Mouse (Mus musculus) embryonic facial prominence, embryonic 14.5 days (tissue): ENCODE data around the gene Fbxo17. TPM values are rescaled to one million over a fixed set of nuclear protein-coding genes. Genes with fewer than 3 reads are reported as not detected.

ENCODE experiments used
- ATAC-seq: fragments of 200-750 bp; cut with Nextera tagmentation; 2 replicates; pipeline ENCODE4 v1.8.0; 2017; ENCODE audit warnings: low read depth, moderate number of reproducible peaks, moderate TSS enrichment
- DNase-seq: peaks from one replicate; pipeline ENCODE4 v3.0.0-alpha.2; 2015; ENCODE audit warnings: low spot score
- H3K27ac ChIP-seq: fragments of 300-500 bp; sonication (generic); replicated peaks from 2 replicates; pipeline ENCODE4 v1.5.1; 2014; ENCODE audit warnings: low read depth, mild to moderate bottlenecking, low read length, moderate library complexity
- H3K27me3 ChIP-seq: fragments of 300-500 bp; sonication (generic); replicated peaks from 2 replicates; pipeline ENCODE4 v1.6.1; 2014; ENCODE audit warnings: low read length; ENCODE audit not compliant: control insufficient read depth, insufficient read depth
- H3K36me3 ChIP-seq: fragments of 300-500 bp; sonication (generic); 2 replicates; pipeline ENCODE4 v1.6.1; 2014; ENCODE audit warnings: low read length, mixed read lengths; ENCODE audit not compliant: control insufficient read depth, insufficient read depth
- H3K4me1 ChIP-seq: fragments of 300-500 bp; sonication (generic); 2 replicates; pipeline ENCODE4 v1.6.1; 2014; ENCODE audit warnings: antibody characterized with exemption, low read length; ENCODE audit not compliant: control insufficient read depth, insufficient read depth
- H3K4me2 ChIP-seq: fragments of 300-500 bp; sonication (generic); 2 replicates; pipeline ENCODE4 v1.6.1; 2014; ENCODE audit warnings: low read depth, mild to moderate bottlenecking, low read length, moderate library complexity, mixed read lengths
- H3K4me3 ChIP-seq: fragments of 300-500 bp; sonication (generic); 2 replicates; pipeline ENCODE4 v1.5.1; 2014; ENCODE audit warnings: low read depth, mild to moderate bottlenecking, low read length
- H3K9ac ChIP-seq: fragments of 300-500 bp; sonication (generic); 2 replicates; pipeline ENCODE4 v1.6.1; 2014; ENCODE audit warnings: low read depth, mild to moderate bottlenecking, low read length, moderate library complexity, mixed read lengths
- H3K9me3 ChIP-seq: fragments of 300-500 bp; sonication (generic); 2 replicates; pipeline ENCODE4 v1.6.1; 2016; ENCODE audit warnings: low read length; ENCODE audit not compliant: control insufficient read depth
- WGBS: fragments of 180-500 bp; shearing (Covaris S2); extraction: QIAGEN DNeasy Blood & Tissue Kit; methylation state at CpG from one replicate; pipeline ENCODE4 v1.1.7; 2014; 5-methylcytosine and 5-hydroxymethylcytosine counted together
- polyA plus RNA-seq: library from polyadenylated mRNA; unstranded; fragments of >200 nt; fragmentation: Nextera tagmentation; extraction: Ambion mirVana; gene quantifications from 2 replicates; pipeline ENCODE4 v1.2.1, GENCODE M21; 2014

The Fbxo17 gene
- polyA plus RNA-seq, 1 experiment from 2014 or later: 27.8 TPM

GRCm38 (mm10) chr7:28739829-28740228, 23.2 kb downstream of the Fbxo17 start:
- Histone ChIP-seq H3K9ac (no peak overlapping the region), H3K4me3 (no peak overlapping the region), H3K27me3 (no peaks in the 10 kb centered on the region), H3K4me2 (no peak overlapping the region), H3K36me3 (peaks cover 31% of the 10 kb centered on the region), H3K4me1 (0 out of 2 replicates have a peak, but pooled peaks cover 4% of the 10 kb centered on the region), H3K27ac (no peak overlapping the region), H3K9me3 (no peaks in the 10 kb centered on the region)
- DNase-seq (no peak), ATAC-seq (no peak)
- 95% methylated on average over 21 of the region's 21 CpGs for WGBS

- Histone ChIP-seq H3K36me3 (peaks cover 38% of the 10 kb centered on the region), H3K27me3 (no peaks in the 10 kb centered on the region), H3K9ac (peak overlapping the region; percentile 81), H3K4me1 (0 out of 2 replicates have a peak, but pooled peaks cover 4% of the 10 kb centered on the region), H3K9me3 (no peaks in the 10 kb centered on the region), H3K4me3 (peak overlapping the region; percentile 59), H3K27ac (peak overlapping the region; percentile 73), H3K4me2 (peak overlapping the region; percentile 90)
- DNase-seq (no peak), ATAC-seq (no peak)
- WGBS: 33% methylated on average over 9 of the region's 9 CpGs
Observed at GRCm38 (mm10) chr7:28740949-28741348, 24.3 kb downstream of the Fbxo17 start.

- peaks cover 37% of the 10 kb centered on the region for H3K36me3 ChIP-seq
- 1% methylated on average over 13 of the region's 13 CpGs for WGBS
Observed at GRCm38 (mm10) chr7:28741368-28741708, 24.7 kb downstream of the Fbxo17 start.

GRCm38 (mm10) chr7:28741709-28742438, 25.3 kb downstream of the Fbxo17 start, which contains the start of the genes Mrps12 and Sars2:
Mrps12 (minus strand) TSS chr7:28741820.
Sars2 (plus strand) TSS chr7:28741992.
- WGBS: 0% methylated on average over 39 of the region's 39 CpGs
- Histone ChIP-seq H3K27ac (peak within 1 kb of the TSS; percentile 78), H3K4me1 (0 out of 2 replicates have a peak, but pooled peaks cover 4% of the 10 kb centered on the region), H3K4me2 (peak within 1 kb of the TSS; percentile 90), H3K9me3 (no peaks in the 10 kb centered on the region), H3K4me3 (peak within 1 kb of the TSS; percentile 59), H3K36me3 (peaks cover 33% of the 10 kb centered on the region), H3K27me3 (no peaks in the 10 kb centered on the region), H3K9ac (peak within 1 kb of the TSS; percentile 81)
- peak; percentile 99 for DNase-seq
- ATAC-seq: peak; percentile 99

More at GRCm38 (mm10) chr7:28741368-28741708, 24.7 kb downstream of the Fbxo17 start:
- peak overlapping the region; percentile 90 for H3K4me2 ChIP-seq
- H3K9ac ChIP-seq: peak overlapping the region; percentile 81
- no peak for DNase-seq
- H3K9me3 ChIP-seq: no peaks in the 10 kb centered on the region
- H3K27me3 ChIP-seq: no peaks in the 10 kb centered on the region
- peak; percentile 7; the same call in 1 of the 2 replicates for ATAC-seq
- H3K4me1 ChIP-seq: 0 out of 2 replicates have a peak, but pooled peaks cover 4% of the 10 kb centered on the region
- peak overlapping the region; percentile 59 for H3K4me3 ChIP-seq
- peak overlapping the region; percentile 73 for H3K27ac ChIP-seq

- H3K27me3 ChIP-seq: no peaks in the 10 kb centered on the region
- peaks cover 41% of the 10 kb centered on the region; the same call in 1 of the 2 replicates for H3K36me3 ChIP-seq
- no peak overlapping the region for H3K9ac ChIP-seq
- no peak overlapping the region for H3K27ac ChIP-seq
- DNase-seq (no peak), ATAC-seq (no peak)
- no peak overlapping the region for H3K4me3 ChIP-seq
- no peaks in the 10 kb centered on the region for H3K9me3 ChIP-seq
- H3K4me1 ChIP-seq: no peaks in the 10 kb centered on the region
- WGBS: 93% methylated on average over 7 of the region's 7 CpGs
- H3K4me2 ChIP-seq: no peak overlapping the region
Observed at GRCm38 (mm10) chr7:28749935-28750334, 33.3 kb downstream of the Fbxo17 start.

- peak within 1 kb of the TSS; percentile 29; the same call in 1 of the 2 replicates for H3K4me2 ChIP-seq
- peaks cover 50% of the 10 kb centered on the region; the same call in 1 of the 2 replicates for H3K36me3 ChIP-seq
- DNase-seq (no peak), ATAC-seq (0 out of 2 replicates have a peak, but pooled peaks have one; percentile 9)
- no peaks in the 10 kb centered on the region for H3K9me3 ChIP-seq
- under 1% methylated on average over 16 of the region's 17 CpGs for WGBS
- H3K9ac ChIP-seq: peak within 1 kb of the TSS; percentile 25; the same call in 1 of the 2 replicates
- H3K27me3 ChIP-seq: peaks cover 6% of the 10 kb centered on the region
- peaks cover 6% of the 10 kb centered on the region; the same call in 1 of the 2 replicates for H3K4me1 ChIP-seq
- no peak within 1 kb of the TSS for H3K4me3 ChIP-seq
- H3K27ac ChIP-seq: no peak within 1 kb of the TSS
Observed at GRCm38 (mm10) chr7:28756079-28756478, 39.5 kb downstream of the Fbxo17 start, which contains the start of gene Ccer2. Ccer2 (plus strand) TSS chr7:28756174.

- no peak overlapping the region for H3K4me2 ChIP-seq
- 76% methylated on average over 13 of the region's 13 CpGs for WGBS
- no peak overlapping the region for H3K4me3 ChIP-seq
- no peak for DNase-seq
- H3K36me3 ChIP-seq: peaks cover 57% of the 10 kb centered on the region
- H3K9me3 ChIP-seq: no peaks in the 10 kb centered on the region
- peaks cover 6% of the 10 kb centered on the region for H3K27me3 ChIP-seq
- H3K4me1 ChIP-seq: peaks cover 6% of the 10 kb centered on the region; the same call in 1 of the 2 replicates
- 0 out of 2 replicates have a peak overlapping the region, but pooled peaks have one; percentile 1 for H3K9ac ChIP-seq
- ATAC-seq: no peak
- H3K27ac ChIP-seq: no peak overlapping the region
Observed at GRCm38 (mm10) chr7:28758623-28759022, 42.0 kb downstream of the Fbxo17 start.

- H3K27me3 ChIP-seq: no peaks in the 10 kb centered on the region
- 0 out of 2 replicates have a peak, but pooled peaks cover 5% of the 10 kb centered on the region for H3K4me1 ChIP-seq
- H3K27ac ChIP-seq: no peak overlapping the region
- H3K4me3 ChIP-seq: no peak overlapping the region
- ATAC-seq (no peak), DNase-seq (no peak)
- peaks cover 53% of the 10 kb centered on the region for H3K36me3 ChIP-seq
- no peak overlapping the region for H3K4me2 ChIP-seq
- no peak overlapping the region for H3K9ac ChIP-seq
- no peaks in the 10 kb centered on the region for H3K9me3 ChIP-seq
- 92% methylated on average over 9 of the region's 9 CpGs for WGBS
Observed at GRCm38 (mm10) chr7:28761907-28762306, 45.3 kb downstream of the Fbxo17 start.
